Mouse (Mus musculus) yolk sac, embryonic 10.5 days (tissue): ENCODE results near the gene Kalrn.
"Not testable (repeated sequence)": the region's sequence is repeated elsewhere in the genome, so short reads cannot be mapped to it uniquely, and the experiment has no call there.

Experiments used
- DNase-seq: peaks from one replicate; pipeline ENCODE4 v3.0.0-alpha.2; 2017; ENCODE audit warnings: low spot score

Kalrn gene

DNA sequence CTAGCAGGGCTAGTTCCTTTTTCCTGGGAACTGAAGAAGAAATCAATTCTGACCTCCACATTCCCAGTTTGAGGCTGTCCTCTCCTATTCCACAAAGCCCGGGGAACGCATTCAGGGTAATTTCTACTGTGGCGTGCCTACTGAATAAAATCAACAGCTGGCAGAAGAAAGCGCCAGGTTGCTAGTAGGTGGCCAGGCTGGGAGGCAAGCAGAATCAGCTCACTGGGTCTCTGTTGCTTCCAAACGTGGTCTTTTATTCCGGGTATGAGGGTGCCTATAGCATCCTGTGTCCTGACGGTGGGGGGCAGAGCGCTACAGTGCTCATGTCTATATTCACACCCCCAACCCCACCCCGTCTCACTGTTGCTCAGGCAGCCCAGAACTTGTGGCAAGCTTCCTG is 460.2 kb downstream of the Kalrn start:
- no peak for DNase-seq

DNA sequence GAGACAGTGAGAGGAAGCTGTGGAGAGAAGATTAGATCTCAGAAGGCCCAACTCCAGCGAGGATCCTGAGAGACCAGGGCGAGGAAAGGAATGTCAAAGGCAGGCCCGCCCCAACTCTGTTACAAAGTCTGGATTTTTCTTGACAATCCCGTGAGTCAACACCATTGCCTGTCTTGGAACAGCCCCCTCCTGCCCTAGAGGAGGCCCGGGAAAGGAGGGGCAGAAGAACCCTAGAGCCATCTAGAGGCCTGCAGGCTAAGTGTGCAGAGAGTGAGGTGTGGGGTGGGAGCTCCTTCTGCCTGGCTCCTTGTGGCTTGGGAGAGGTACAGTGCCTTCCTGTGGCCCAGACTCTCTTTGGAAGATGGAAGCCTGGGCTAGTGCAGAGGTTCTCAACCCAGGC is 460.8 kb downstream of the Kalrn start:
- DNase-seq, result peak; percentile 72

DNA sequence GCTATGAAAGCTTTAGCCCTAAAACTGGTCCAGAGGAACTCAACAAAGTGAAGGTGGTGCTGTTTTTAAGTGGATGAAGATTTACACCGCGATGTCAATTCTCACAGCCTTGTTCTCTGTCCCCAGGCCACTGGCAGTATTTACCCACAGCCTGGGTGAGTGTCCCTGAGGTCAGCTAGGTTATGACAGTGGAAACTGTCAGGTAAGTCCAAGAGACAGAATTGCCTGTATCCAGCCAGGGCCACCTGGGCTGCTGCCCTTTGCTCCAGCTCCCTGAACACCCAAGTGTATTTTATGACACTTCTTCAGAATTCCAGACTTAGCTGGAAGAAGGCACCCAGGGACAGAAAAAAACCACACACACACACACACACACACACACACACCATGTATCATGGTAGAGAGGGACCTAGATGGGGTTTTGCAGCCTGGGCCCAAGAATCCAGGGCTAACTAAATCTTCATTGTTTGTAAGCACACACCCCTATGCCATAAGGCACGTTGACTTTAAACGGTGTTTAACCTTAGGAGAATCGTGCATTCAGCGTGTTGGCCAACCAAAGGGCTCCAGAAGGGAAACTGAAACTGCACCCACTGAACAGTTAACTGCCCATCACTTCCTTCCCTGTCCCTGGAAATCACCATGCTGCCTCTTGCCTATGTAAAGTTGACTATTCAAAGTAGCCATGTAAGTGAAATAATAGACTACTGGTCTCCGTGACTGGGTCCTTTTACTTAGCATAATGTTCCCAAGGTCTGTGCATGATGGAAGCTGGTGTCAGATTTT is 462.3 kb downstream of the Kalrn start:
- DNase-seq, result peak; percentile 39

DNA sequence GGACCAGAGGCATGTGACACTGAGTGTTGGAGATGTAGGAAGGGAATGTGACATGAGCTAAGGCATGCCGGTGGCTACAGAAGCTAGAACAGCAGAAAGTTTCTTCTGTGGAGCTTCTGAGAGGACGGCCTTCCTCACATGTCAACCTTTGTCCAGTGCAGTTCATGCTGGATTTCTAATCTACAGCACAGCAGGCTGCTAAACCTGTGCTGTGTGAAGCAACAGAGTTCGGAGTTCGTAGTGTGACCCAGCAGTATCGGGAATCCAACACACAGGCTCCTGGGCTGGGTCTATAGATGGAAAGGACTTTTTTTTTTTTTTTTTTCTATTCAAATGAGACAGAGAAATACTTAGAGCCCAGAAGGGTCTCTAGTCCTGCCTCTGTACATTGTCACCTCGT is 468.9 kb downstream of the Kalrn start:
- DNase-seq, result no peak

DNA sequence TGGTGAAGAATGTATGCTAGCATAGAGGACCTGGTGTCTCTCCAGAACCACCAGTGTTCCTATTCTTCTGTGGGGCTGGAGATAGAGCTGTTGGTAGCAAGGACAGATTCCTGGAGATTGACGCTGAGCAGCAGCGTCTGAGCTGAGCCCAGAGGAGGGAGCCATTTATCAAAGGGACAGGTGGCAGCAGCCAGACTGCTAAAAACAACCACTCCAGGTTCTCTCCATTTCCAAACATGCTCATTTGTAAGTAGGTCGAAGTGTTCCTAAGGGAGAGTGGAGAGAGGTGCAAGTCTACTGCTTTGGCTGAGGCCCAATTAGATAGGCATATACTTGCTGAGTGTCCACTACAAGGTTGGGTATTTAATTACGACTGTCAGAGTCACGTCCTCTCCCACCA is 470.6 kb downstream of the Kalrn start:
- no peak for DNase-seq

DNA sequence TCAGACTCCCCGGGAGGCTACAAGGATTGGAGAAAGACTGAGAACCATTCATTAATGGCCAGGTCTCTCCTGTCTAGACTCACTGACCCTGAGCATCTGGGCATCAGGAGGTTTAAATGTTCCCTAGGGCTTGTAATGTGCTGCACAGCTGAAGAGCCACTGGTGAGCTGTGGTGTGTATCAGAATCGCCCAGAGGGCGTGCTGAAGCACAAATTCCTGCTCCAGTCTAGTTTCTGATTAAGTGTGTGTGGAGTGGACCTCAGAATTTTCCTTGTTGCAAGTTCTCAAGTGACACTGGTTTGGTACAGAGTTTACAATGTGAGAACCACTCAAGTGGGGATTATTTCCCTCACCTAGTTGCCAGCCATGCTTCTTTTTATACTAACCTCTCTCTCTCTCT is 473.5 kb downstream of the Kalrn start:
- DNase-seq, result no peak

DNA sequence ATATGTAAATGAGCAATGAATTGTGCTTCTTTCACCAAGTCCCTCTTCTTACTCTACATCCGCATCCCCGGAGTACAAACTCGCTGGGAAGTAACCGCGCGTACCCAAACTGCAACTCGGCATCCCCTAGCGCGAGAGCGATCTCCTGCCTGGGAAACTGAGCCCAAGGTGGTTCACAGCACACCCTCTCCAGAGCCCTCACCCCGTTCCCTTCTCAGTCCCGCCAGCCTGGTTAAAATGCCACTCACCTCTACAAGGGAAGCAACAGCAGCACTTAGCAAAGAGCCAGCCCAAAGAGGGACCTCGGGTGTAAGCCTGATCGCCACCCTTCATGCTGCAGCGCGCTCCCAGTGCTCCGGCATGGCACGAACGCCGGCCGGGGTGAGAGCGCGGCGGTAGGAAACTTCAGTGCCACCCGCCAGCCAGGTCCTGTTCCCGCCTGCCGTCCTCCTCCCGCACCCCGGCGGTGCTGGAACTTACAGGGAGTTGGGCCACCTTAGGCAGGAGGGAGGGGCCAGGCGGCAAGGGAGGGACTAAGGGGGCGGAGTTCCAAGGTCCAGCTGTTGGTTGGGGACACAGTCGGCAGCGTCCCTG is 477.7 kb downstream of the Kalrn start:
- peak; percentile 86 for DNase-seq

DNA sequence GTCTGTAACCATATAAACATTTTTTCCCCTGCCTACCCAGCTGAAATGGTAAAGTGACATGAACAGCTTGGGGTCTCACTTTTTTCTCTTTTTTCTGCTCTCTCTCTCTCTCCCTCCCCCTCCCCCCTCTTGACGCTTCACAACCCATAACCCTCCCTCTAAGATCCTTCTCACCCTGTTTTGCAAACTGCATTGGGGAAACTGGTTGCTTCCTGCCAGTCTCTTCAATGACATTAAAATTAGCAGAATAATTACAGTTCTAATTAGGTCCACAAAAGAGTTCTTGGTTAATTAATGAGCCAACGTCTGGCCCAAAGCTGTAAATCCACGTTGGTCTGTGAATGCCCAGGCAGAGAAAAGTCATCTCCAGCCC is 478.3 kb downstream of the Kalrn start:
- DNase-seq, result no peak

DNA sequence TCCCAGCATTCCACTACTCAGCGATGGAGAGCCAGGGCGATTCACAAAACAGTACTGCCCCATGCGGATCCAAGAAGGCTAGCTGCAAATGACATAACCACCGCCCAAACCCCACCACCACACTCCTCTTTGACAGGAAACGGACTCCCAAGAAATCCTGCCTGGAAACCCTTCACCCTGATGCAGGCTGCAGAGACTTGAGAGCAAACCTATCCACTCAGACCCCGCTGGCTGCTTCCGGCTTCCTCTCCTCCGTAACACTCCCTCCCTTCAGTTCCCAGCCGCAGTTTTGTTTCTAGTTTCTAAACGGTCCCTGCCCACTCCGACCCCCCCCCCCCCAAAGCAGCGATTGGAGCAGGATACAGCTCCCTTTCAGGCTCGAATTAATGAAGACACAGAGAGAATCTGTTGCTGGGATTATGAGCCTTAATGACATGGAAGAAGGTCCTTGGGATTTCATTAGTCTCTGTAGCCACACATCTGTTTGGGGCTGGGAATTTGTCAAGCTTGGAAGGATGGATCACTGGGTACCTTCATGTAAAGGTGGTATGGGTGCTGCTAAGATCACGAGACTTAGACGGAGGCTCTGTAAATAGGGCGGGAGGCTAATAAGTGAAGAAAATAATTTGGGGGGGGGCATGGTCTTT is 478.8 kb downstream of the Kalrn start:
- DNase-seq, result peak; percentile 72

DNA sequence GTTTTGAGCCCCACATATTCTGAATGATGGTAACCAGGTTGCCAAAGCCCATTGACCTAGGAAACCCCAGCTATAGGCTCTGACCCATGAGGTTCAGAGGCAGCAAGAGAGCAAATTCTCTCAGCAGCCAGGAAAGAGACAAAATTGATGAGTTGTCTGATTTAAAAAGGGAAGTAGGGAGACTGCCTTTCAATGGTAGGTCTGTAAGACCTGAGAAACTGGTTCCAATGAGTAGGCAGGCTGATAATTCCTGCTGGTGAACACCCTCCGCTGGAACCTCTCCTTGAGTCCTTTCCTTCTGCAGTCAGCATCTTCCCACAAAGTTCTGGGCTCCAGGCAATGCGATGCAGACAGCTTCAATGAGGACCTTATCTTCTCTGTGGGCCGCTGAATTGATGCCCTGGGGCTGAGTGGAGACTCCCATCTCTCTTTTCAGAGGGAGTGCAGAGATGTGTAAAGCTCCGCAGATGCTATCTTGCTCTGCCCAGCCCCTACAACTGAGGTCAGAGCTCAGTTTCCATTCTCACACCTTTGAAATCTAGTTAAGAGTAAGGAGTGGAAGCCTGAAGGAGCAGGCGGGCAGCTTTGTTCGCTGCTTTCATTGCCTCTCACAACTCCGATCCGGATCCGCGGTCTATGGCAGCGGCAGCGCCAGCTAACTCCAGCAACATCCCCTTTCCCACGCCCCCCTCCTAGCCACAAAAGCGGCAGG is 479.4 kb downstream of the Kalrn start:
- no peak for DNase-seq

DNA sequence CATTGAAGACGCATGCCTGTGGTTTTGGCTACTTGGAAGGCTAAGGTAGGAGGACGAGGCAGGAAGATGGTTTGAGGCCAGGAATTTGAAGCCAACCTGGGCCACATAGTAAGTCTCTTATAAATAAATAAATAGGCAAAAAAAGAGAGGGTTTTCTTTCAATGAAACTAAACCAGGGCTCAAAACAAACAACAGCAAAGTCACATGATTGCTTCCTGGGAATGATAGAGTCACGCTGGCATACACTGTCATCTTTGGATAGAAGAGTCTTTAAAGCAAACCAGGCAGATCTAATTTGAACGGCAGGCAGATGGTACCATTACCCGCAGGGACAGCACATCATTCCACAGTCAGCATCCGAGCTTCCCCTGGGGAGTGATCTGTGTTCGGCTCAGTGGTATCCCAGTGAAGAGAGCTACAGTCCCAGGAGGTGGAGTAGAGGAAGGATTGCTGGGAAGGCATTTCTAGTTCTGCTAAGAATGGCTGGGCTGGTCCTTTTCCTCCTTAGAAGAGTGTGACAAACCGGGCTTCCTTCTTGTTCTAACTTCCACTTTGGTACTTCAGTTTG is 483.7 kb downstream of the Kalrn start:
- DNase-seq, result no peak

DNA sequence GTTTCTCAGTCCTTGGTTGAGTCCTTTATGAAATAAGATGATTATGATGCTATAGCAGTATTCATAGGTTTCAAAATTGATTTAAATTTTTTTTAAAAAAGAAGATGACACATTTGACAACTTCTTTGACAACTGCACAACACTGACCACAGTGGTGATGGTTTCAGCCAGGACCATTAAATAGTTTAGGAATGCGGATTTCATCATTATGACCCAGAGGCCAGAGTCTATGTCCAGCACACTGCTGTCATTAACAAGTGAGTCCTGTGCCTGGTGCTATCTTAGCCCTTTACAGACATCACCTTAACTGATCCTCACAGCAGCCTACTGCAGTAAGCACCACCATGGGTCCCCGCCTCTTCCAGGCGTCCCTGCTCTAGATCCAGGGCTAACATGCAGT is 484.3 kb downstream of the Kalrn start:
- DNase-seq, result no peak

DNA sequence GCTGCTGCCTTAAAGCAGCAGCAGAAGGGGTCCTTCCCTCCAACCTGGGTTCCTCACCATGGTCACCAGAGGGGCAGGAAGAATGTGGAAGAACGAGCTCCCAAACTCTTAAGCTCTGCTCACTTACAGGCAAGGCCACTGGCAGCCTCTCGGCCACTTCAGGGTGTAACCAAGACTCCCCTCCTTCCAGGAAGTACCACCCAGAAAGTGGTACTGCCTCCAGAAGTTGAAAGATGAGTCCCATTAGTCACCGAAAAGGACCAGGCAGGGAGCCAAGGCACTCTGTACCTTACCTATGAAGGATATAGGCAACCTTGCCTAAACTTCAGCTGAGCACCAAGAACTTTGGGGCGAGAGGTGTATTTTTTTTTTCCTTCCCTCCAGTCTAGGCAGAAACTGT is 485.0 kb downstream of the Kalrn start:
- DNase-seq, result no peak

DNA sequence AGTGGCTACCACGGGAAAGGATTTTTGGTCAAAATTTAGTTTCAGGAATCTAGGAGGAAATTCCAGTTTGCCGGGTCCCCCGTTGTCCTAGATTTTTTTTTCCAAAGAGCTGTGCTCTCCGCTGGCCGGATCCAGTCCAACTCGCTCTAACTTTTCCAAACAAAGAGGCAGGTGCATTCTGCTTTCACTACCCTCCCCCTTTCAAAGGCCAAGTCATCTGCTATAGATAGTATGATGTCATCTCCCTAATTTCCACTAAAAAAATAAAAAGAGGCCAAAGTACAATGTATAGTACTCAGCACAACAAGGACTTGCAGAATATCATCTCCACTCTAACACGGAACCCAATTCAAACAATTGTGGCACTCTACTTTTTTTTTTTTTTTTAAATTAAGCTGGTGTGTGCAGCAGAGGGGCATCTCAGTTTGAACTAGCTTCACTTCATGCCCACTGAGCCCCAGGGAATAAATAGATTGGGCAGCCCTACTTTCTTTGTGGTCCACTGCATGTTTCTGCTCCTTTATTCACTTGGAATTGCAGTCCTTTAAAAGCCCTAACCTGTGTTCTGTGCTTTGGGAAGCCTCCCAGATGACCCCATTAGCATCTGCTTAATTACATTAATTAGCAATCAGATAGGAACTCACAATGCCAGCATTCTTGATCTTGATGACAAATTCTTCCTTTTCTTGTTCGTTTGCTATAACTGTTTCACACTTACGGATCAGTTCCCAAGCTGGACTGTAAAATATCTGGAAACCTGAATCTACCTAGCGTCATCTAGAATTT is 489.0 kb downstream of the Kalrn start:
- DNase-seq, result no peak

DNA sequence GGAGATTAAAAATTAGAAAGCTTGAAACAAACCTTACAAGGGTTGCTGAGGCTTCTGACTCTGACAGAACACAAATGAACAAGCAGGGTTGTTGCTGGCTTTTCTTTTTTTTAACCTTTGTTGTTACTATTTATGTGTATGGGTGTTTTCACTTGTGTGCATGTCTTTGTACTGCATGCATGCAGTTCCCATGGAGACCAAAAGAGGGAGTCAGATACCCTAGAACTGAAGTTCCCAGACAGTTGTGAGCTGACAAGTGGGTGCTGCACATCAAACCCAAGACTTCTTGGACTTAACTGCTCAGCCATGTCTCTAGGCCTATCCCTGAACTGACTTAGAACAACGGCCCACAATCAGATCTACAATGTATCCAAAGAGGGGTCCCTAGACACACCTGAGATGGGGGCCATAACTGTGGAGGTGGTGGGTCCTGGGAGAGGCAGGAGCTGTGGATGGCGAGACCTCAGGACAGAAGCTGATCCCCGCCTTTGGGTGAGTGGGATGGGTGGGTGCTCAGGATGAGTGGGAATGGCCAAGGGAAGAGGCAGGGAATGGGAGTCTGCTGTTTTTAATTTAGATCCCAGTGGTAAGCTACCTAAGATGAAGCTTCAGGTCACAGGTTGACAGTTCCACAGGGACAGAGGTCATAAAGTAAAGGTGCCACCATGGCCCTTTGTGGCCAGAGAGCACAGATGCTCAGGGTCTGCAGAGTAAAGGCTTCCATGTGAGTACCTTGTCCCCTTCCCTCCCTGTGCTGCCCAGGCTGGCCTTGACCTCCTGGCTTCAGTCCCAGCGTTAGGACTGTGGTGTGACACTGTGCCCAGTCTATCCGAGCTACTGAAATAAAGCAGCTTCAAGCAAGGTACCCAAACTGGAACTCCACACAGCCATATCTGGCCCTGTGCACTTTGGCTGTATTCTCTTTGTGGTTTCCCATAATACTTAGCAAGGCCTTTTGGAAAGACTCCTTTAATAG is 490.6 kb downstream of the Kalrn start:
- DNase-seq, result peak; percentile 16

DNA sequence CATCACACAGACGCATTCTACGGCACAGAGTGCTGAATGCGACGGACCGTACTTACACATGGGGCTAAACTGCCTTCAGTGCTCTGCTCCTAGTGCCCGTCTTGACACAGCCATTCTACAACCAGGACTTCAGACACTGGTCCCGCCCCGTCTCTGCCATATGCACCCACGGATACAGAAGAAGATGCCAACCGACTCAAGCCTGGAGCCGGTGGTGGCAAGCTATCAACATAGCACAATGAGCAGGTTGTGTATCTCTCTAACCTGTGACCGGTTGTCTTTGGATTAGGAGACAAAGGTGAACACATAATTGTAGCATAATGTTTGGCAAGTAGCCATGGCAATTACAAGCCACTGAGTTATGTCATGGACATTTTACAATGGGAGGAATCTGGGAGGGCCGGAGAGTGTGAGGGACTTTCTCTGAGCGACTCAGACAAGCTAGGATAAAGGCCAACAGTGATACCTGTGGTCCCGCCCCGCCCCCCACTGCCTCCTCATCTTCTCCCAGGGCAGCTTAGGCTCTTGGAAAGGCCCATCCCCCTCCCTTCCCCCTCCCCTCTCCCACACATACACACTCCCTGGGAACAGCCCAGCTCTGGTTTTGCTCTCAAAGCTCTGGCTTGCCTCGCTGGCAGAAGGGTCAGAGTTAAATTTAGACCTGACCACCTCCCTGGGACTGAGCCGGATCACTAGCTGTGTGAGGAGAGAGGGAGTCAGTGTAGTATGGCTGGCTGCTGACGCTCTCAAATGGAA is 491.5 kb downstream of the Kalrn start:
- peak; percentile 82 for DNase-seq

DNA sequence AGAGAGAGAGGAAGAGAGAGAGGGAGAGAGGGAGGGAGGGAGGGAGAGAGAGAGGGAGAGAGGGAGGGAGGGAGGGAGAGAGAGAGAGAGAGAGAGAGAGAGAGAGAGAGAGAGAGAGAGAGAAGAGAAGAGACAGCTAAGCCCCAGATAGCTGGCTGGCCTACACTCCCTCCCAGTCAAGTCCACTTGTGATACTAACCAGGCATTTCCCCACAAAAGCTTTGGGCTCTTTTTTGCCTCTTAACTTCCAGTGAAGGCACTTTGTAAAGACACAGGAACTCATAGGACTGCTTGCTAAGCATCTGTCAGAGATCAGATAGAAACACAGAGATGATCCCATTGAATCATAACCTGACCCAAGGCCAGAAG is 492.0 kb downstream of the Kalrn start:
- not testable (repeated sequence) for DNase-seq

DNA sequence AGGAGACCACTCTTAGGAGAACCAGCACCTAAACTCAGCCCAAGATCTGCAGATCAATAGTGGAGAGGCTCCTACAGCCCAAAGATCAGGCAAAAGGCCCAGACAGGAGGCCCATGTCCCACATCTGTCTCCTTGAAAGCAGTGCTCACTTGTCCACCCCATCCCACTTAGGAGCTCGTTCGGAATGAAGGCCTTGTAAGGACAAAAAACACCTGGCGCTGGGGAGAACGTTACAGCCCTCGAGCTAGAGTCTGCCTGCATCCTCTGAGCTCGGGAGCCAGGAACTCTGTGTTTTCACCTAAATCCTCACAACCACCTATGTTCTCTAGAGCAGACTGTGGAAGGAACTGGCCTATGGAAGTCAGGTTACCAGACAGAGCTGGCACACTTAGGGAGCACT is 492.5 kb downstream of the Kalrn start:
- no peak for DNase-seq

DNA sequence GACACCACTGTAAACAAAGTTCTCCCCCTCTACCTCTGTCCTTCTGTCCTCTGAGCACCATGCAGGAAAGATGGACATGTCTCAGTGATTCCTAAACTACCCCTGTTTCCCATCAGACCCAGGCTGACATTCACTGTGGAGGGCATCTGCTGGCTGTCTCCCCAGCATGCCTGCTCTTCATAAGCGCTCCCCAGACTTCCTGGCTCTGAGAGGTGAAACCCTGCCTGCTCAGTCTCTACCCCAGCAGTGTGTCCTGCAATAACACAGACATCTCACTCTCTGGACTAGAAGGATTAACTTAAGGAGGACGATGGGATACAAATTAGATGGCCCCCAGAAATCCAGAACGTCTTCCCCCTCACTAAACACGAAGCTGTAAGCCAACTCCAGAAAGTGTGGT is 493.8 kb downstream of the Kalrn start:
- DNase-seq, result peak; percentile 39

DNA sequence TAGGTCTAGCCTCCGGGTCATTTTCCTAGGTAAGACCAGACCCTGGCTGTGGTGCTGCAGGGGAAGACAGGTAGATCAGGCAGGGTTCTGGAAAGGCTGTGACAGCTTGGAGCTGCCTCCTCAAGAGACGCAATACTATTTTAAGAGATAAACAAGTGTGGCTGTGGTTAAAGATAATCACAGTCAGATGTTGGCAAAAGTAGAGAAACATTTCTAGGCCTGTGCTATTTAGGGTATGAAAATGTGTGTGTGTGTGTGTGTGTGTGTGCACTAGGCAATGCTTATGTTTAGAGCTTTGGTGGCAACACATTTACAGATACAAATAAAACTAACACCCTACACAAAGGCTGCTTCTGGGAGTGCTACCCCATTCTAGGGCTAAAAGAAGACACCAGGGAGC is 494.6 kb downstream of the Kalrn start:
- no peak for DNase-seq
